Mouse (Mus musculus) left cerebral cortex, adult 2 months (tissue): ENCODE results near the gene Kctd17. TPM values are rescaled to one million over a fixed set of nuclear protein-coding genes. Genes with fewer than 3 reads are reported as not detected.
A peak's percentile ranks its signal among the peaks of the same experiment; 100 is the strongest.

Source experiments
- DNase-seq, 2 experiments: peaks; one replicate each; pipeline ENCODE4 v3.0.0; 2021 to 2022; ENCODE audit warnings: low spot score in 2 of 2, mixed read lengths in 1 of 2; ENCODE audit errors: extremely low spot score in 1 of 2
- H3K27ac ChIP-seq: fragments of 200-600 bp; 2 replicates; pipeline ENCODE4 v1.8.1; 2022
- H3K4me3 ChIP-seq: fragments of 200-600 bp; 2 replicates; pipeline ENCODE4 v1.8.1; 2022
- CTCF ChIP-seq: fragments of 200-600 bp; IDR thresholded peaks from 2 replicates; pipeline ENCODE4 v1.8.1; 2022; ENCODE audit warnings: antibody characterized with exemption, mild to moderate bottlenecking, moderate library complexity
- intact Hi-C: fragments of 180-260 bp; cut with DNase I; formaldehyde crosslinking; loops from one replicate; pipeline ENCODE4 v1.15.1; 2025
- total RNA-seq, 2 experiments: library from RNA; stranded (reverse); gene quantifications; 2 replicates each; pipeline ENCODE4 v1.2.3; 2021

Gene Kctd17
- total RNA-seq, 2 experiments from 2014 or later: 334 to 335 TPM

DNA sequence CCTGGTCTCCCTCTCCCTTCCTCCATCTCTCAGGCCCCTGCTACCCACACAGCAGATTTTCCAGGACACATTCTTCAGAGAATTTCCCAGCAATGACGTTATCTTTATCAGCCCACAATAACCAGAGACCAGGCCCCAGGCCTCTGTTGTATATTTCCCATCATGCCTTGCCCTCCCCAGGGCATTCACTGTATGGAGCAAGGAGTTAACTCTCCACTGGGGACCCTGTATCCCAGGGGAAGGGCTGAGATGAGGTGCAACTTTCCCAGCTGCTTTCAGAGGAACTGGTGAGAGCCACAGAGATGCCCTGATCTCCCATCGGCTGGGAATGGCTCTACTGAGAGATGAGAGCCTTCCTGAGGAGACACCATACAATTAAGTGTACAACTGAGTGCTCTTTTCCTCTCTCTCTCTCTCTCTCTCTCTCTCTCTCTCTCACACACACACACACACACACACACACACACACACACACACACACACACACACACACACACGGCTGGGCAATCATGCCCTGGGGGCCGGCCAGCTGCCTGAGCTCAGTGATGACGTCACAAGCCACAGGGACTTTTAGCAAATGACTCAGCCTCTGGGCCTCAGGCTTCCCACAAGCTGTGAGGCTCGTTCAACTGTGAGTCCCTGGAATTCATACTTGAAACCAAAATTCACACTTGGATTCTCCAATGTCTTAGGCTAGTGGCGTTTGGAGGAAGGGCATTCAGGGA is 21.5 kb downstream of the Kctd17 start:
- H3K4me3 ChIP-seq: no peak overlapping the region
- H3K27ac ChIP-seq: peak overlapping the region; percentile 63; the same call in 1 of the 2 replicates
- DNase-seq: no peak
- no peak for TF ChIP-seq CTCF
- intact Hi-C loops: loop anchor here (5.0 to 10.0 kb wide), 2 partner anchors 62 to 295 kb away; no protein-coding TSS in a partner anchor

DNA sequence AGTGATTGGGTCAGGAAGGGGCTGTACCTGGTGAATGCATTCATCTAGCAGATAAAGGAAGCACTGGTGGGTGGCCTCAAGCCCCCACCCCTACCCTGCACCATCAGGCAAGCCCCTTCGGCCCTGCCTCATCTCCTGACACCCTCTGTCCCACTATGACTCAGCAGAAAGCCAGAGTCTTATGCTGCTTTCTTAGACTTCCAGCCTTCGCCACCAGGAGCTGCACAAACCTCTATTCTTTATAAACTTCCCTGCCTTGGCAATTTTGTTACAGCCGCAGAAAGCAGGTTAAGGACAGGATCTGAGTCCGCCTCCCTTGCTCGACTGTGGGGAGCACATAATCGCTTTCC is 22.0 kb downstream of the Kctd17 start:
- DNase-seq: no peak
- TF ChIP-seq CTCF: no peak; the same call in 1 of the 2 replicates
- H3K27ac ChIP-seq: peak overlapping the region; percentile 47; the same call in 1 of the 2 replicates
- intact Hi-C loops: no loop called here
- no peak overlapping the region for H3K4me3 ChIP-seq

DNA sequence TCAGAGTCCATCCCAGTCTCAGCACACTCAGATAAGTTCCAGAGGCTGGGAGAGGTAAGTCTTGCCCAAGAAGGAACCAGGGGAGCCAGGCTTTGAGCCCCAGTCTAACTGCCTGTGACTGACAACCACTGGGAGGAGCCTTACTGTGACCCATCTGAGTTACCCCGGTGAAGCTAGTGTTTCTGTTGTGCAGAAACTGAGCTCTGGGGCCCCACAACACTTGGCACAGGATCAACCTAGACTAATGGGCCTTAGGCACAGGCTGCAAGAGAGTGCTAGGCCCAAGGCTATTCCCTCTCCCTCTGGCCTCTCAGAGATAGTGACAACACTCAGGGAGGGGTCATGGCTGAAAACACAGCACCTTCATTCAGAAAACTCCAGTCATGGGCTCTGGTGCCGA is 22.8 kb downstream of the Kctd17 start:
- intact Hi-C loops: no loop called here
- no peak overlapping the region for H3K4me3 ChIP-seq
- DNase-seq: no peak
- H3K27ac ChIP-seq: no peak overlapping the region
- no peak for TF ChIP-seq CTCF

DNA sequence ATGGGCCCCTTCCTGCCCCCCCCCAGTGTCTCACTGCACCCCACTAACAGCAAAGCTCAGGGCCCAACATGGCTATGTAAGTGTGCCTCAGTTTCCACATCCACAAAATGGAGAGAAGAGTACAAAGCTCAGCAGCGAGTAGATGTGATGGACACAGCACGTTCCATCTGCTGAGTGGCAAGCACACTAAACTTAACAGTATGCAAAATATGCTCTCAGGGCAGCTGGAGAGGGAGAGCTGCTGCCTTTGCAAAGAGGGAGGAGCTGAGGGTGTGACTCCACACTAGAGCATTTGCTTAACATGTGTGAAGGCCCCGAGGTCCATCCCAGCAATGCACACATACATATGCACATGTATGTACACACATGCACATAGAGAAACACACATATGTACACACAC is 24.6 kb downstream of the Kctd17 start:
- TF ChIP-seq CTCF: no peak
- intact Hi-C loops: no loop called here
- no peak for DNase-seq
- H3K4me3 ChIP-seq: no peak overlapping the region
- no peak overlapping the region for H3K27ac ChIP-seq

DNA sequence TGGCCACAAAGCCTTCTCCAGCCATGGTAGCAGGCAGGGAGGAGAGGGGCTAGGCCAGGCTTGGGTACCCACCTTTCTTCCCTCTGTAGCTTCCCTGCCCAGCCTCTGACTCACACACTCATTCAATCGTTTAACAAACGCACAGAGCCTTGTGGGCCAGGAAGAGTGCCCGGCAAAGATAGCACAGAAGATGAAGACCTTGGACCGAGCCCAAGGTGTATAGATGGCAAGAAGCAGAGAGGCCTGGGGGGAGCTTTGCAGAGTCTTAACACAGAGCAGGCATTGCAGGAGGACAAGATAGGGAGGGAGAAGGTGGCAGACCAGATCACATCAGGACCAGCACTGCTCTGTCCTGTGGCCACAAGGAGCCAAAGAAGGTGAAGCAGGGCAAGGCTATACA is 26.8 kb downstream of the Kctd17 start:
- Histone ChIP-seq H3K27ac (no peak overlapping the region), H3K4me3 (no peak overlapping the region)
- intact Hi-C loops: no loop called here
- no peak for TF ChIP-seq CTCF
- DNase-seq: no peak

DNA sequence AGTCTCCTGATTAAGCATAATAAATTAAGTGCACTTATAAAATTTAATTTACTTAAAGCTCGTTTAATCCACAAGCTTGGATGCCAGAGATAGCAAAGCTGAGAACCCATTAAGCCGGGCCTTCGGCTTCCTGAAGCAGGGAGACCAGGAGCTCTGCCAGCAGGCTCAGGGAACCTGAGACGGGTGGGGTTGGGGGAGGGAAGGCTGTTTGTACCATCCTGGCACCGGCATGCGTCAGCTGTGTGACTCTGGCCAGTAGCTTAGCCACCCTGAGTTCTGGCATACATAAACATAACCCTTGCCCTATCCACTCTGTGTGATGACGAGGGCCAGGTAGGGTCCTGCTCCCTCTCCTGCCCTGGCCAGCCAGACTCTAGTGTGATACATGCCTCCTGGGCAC is 27.7 kb downstream of the Kctd17 start:
- DNase-seq: no peak
- no peak overlapping the region for H3K4me3 ChIP-seq
- TF ChIP-seq CTCF: no peak
- intact Hi-C loops: no loop called here
- no peak overlapping the region for H3K27ac ChIP-seq

DNA sequence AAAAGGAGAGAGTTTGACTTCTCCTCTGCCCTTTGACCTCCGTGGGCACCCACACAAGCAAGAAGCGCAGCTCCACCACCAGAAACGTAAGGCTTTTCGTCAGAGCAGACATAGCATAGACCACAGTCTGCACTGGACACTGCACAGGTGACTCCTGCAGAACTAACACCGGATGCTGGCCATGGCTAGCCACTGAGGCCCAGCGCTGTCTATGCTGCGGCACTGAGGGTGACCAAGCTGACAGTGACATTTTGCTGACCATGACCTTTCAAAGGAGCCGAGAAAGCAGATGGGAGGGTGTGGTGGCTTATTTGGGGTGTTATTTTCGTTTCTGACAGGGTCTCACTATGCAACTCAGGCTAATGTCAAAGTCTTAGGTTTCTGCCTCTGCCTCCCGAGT is 28.8 kb downstream of the Kctd17 start:
- intact Hi-C loops: no loop called here
- DNase-seq: no peak
- TF ChIP-seq CTCF: no peak
- Histone ChIP-seq H3K27ac (no peak overlapping the region), H3K4me3 (no peak overlapping the region)

DNA sequence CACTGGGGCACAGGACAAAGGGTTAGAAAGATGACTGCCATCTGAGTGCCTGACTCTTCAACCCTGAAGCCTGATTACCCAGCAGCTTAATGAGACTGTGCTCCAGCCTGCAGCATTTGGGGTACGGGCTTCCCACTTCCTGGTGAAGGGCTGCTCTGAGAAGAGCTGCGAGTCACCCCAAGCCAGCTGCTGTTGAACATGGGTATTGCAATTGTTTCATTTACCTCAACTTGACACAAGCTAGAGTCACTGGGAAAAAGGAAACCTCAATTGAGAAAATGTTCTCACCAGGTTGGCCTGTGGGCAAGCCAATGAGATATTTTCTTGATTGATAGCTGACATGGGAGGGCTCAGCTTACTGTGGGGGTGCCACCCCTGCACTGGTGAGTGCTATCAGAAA is 34.6 kb downstream of the Kctd17 start:
- DNase-seq: no peak
- intact Hi-C loops: no loop called here
- no peak overlapping the region for H3K4me3 ChIP-seq
- H3K27ac ChIP-seq: no peak overlapping the region
- no peak; the same call in 1 of the 2 replicates for TF ChIP-seq CTCF

DNA sequence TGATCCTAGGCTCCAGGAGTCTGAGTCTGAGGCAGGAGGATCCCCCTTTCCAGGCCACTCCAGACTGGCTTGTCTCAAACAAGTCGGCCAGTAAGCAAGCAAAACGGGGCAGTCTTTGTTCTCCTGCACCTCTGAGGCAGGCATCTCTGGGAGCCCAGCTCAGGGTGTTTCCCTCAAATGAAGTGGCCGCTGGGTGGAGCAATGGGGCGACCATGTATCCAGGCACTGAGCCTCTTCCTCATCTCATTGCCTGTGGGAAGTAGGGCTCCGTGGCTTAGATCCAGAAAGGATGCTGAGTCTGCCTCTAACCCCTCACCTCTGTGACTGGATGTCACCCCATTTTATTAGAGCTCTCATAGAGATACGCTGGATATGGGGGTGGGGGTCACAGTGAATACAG is 38.4 kb downstream of the Kctd17 start:
- intact Hi-C loops: no loop called here

DNA sequence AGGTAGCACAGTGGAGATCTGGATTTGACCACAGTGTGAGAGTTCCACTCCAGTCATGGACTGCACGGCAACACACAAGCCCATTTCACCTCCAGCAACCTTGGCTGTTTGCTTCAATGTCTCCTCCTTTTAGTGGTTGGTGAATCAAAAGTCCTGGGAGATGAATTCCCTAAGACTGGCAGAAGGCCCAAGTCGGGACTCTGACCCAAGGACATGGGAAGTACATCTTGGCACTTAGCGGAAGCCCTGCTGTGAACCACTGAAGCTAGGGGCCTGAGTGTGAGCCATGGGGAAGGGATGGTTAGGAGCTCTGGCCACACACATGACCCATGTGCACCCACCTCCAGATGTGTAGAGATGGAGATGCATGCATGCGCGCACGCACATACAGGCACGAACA is 39.2 kb downstream of the Kctd17 start:
- TF ChIP-seq CTCF: no peak
- Histone ChIP-seq H3K27ac (no peak overlapping the region), H3K4me3 (no peak overlapping the region)
- intact Hi-C loops: no loop called here
- DNase-seq: no peak

More for the DNA sequence above, 38.4 kb downstream of the Kctd17 start:
- peak; percentile 14 for TF ChIP-seq CTCF
- H3K4me3 ChIP-seq: no peak overlapping the region
- no peak for DNase-seq
- H3K27ac ChIP-seq: no peak overlapping the region

DNA sequence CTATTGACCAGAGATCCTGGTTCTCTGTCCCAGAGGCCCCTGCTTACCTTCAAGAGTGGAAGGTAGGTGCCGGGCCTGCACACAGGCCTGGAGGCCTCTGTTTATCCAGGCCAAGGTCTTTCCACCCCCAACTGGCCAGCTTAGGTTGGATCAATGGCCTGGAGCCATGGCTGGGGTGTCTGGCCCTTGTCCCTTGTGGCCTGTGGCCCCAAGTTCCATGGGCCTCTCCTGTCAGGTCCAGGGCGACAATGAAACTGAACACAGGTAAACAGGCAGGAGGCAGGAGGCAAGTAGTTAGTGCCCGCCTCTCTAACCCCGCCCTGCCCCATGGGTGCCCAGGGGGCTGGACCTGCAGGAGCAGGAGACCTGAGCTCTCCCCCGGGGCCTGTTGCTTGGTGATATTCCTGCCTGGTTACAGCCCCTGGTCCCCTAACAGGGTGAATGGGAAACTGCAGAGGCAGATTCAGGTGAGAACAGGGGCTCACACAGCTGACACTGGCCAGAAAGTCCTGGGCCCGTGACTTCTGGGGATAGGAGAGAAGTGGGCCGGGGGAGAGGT is 40.1 kb downstream of the Kctd17 start, which contains the start of gene Tmprss6:
Gene Tmprss6 (minus strand): TSS at position 256 of the 559 bp plus-strand sequence.
- Histone ChIP-seq H3K4me3 (no peak within 1 kb of the TSS), H3K27ac (no peak within 1 kb of the TSS)
- DNase-seq: no peak
- intact Hi-C loops: no loop called here
- TF ChIP-seq CTCF: no peak

DNA sequence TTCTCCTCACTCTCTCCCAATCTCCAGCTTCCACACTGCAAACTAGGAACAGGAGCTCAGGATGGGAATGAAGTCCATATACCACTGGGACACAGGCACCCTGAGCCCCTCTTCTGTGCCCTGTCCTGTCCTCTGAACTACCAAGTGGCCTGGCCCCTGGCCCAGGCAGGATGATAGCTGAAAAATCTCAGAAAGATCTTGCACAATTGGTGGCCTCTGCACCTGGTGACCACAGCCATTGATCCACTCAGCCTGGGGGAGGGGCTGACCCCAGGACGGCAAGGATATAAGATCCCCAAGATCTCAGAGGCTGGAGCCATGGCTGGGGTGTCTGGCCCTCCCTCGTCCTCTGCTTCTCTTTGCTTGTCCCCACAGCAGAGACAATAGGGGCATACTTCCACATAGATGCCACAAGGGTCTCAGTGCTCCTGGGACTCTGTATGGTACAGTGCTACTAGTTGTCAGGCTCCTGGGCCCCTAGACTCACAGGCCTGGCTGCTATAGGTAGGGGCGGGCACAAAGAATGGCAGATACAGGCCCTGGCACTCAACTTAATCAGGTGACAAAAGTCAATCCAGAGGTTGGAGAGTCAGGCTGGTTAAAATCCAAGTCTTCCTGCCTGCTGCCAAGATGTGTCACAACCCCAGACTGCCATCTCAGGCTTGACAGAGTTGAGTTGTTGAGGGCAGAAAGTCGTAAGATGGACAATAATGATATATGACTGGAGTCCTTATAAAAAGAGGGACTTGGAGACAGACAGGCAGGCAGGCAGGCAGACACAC is 42.3 kb downstream of the Kctd17 start:
- H3K4me3 ChIP-seq: no peak overlapping the region
- DNase-seq: no peak
- intact Hi-C loops: no loop called here
- no peak overlapping the region for H3K27ac ChIP-seq
- TF ChIP-seq CTCF: no peak
